1 mouse cellular context compared by ENCODE assay signal in the genomic region with DNA sequence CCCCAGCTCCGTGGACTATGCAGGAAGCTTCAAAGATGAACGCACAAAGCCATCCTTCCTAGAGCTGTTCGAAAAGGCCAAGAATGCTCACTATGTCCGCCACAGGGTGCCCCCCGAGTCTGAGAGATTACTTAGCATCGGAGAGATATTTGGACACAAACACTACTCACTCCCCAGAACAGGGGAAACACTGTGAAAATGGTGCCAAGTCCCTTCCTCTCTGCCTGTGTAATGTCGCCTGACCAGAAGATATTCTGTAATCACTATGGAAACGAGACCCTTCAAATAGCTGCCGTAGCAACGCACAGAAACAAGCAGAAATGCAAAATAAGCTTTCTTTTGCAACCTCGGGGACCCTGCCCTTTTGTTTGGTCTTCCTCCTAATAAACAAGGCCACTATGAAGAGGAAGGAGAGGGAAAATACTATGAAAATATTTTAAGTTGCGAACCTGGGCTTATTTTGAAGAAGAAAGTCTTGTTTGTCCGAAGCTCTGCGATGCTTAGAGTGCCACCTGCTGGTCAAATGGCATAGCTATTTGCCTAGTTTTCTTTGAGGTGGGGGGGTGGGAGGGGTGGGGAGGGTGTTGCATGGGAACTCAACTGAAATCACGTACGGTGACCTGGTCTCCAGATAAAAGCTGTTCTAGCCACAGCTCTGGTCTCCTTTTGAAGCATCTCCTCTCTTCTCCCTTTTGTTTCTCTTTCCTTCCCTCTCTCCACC.
TF ChIP-seq lines count a peak whose summit lies in the region.

No protein-coding gene starts in this region.

TF ChIP-seq in MEL, 35 proteins besides CTCF, POLR2A, EP300 and RAD21 (continued from another document):
- TF ChIP-seq MYC (IDR thresholded peaks at IDR 0.05; ENCODE audit: low read depth, low read length) (no peak), ZMIZ1 (IDR thresholded peaks at IDR 0.05; ENCODE audit: low read depth, low read length) (no peak), ELF1 (IDR thresholded peaks at IDR 0.05; ENCODE audit: low read depth, low read length) (no peak), ZNF384 (IDR thresholded peaks at IDR 0.05; ENCODE audit: low read depth, low read length) (no peak), KAT2A (conservative IDR thresholded peaks at IDR 0.05; ENCODE audit: low read depth, low read length) (no peak), TCF12 (IDR thresholded peaks at IDR 0.05; ENCODE audit: low read depth, low read length) (no peak), USF1 (IDR thresholded peaks at IDR 0.05; ENCODE audit: low read depth, low read length) (no peak), RCOR1 (IDR thresholded peaks at IDR 0.05; ENCODE audit: low read depth, low read length) (no peak), ZKSCAN1 (IDR thresholded peaks at IDR 0.05; ENCODE audit: low read depth, low read length) (no peak), MAZ (IDR thresholded peaks at IDR 0.05; ENCODE audit: low read depth, low read length) (peak; percentile 51; the same call in 1 of the 2 replicates), UBTF (IDR thresholded peaks at IDR 0.05; ENCODE audit: borderline replicate concordance, insufficient read depth, low read depth, low read length) (no peak), SMC3 (IDR thresholded peaks at IDR 0.05; ENCODE audit: low read depth, low read length) (peak; percentile 63)
